Mouse (Mus musculus): ENCODE results near the gene March6. TPM values are rescaled to one million over a fixed set of nuclear protein-coding genes. Genes with fewer than 3 reads are reported as not detected.

March6 gene
- total RNA-seq, 2 experiments from 2014 or later: 124 to 131 TPM

- intact Hi-C loops (cut with DNase I): no loop called here
- no peak for DNase-seq
- no peak overlapping the region for H3K27ac ChIP-seq
- H3K4me3 ChIP-seq: no peak overlapping the region
- TF ChIP-seq CTCF (IDR thresholded peaks at IDR 0.05): no peak
These were observed 36.0 kb downstream of the March6 start for GRCm38 (mm10) chr15:31494803-31495202.

- no peak overlapping the region for H3K27ac ChIP-seq
- intact Hi-C loops (cut with DNase I): no loop called here
- no peak for DNase-seq
- H3K4me3 ChIP-seq: no peak overlapping the region
- TF ChIP-seq CTCF (IDR thresholded peaks at IDR 0.05): no peak
These were observed 36.5 kb downstream of the March6 start for GRCm38 (mm10) chr15:31494310-31494709.

GRCm38 (mm10) chr15:31487407-31487806, 43.4 kb downstream of the March6 start:
- H3K4me3 ChIP-seq: no peak overlapping the region
- intact Hi-C loops (cut with DNase I): no loop called here
- no peak for TF ChIP-seq CTCF (IDR thresholded peaks at IDR 0.05)
- H3K27ac ChIP-seq: no peak overlapping the region
- no peak for DNase-seq

- intact Hi-C loops (cut with DNase I): no loop called here
- H3K4me3 ChIP-seq: no peak overlapping the region
- peak overlapping the region; percentile 66 for H3K27ac ChIP-seq
- TF ChIP-seq CTCF (IDR thresholded peaks at IDR 0.05): no peak
- DNase-seq: no peak
These were observed 54.2 kb downstream of the March6 start for GRCm38 (mm10) chr15:31476678-31477077.

- Histone ChIP-seq H3K4me3 (no peak overlapping the region), H3K27ac (peak overlapping the region; percentile 44)
- TF ChIP-seq CTCF (IDR thresholded peaks at IDR 0.05): no peak
- DNase-seq: no peak
- intact Hi-C loops (cut with DNase I): no loop called here
These were observed 57.9 kb downstream of the March6 start for GRCm38 (mm10) chr15:31472645-31473574.

GRCm38 (mm10) chr15:31471529-31471928, 59.3 kb downstream of the March6 start:
- TF ChIP-seq CTCF (IDR thresholded peaks at IDR 0.05): no peak
- no peak overlapping the region; the same call in 1 of the 2 replicates for H3K4me3 ChIP-seq
- intact Hi-C loops (cut with DNase I): no loop called here
- peak; percentile 57 for DNase-seq
- H3K27ac ChIP-seq: peak overlapping the region; percentile 71

- DNase-seq: no peak
- intact Hi-C loops (cut with DNase I): no loop called here
- TF ChIP-seq CTCF (IDR thresholded peaks at IDR 0.05): no peak
- Histone ChIP-seq H3K27ac (no peak overlapping the region), H3K4me3 (no peak overlapping the region)
These were observed 61.4 kb downstream of the March6 start for GRCm38 (mm10) chr15:31469497-31469896.

- Histone ChIP-seq H3K4me3 (no peak overlapping the region), H3K27ac (no peak overlapping the region)
- TF ChIP-seq CTCF (IDR thresholded peaks at IDR 0.05): no peak
- intact Hi-C loops (cut with DNase I): no loop called here
- no peak for DNase-seq
These were observed 62.0 kb downstream of the March6 start for GRCm38 (mm10) chr15:31468806-31469205.

GRCm38 (mm10) chr15:31466749-31467148, 64.1 kb downstream of the March6 start:
- no peak overlapping the region for H3K27ac ChIP-seq
- TF ChIP-seq CTCF (IDR thresholded peaks at IDR 0.05): no peak
- no peak overlapping the region for H3K4me3 ChIP-seq
- DNase-seq: no peak
- intact Hi-C loops (cut with DNase I): no loop called here

- no peak for TF ChIP-seq CTCF (IDR thresholded peaks at IDR 0.05)
- intact Hi-C loops (cut with DNase I): no loop called here
- no peak overlapping the region for H3K27ac ChIP-seq
- no peak for DNase-seq
- H3K4me3 ChIP-seq: no peak overlapping the region
These were observed 64.6 kb downstream of the March6 start for GRCm38 (mm10) chr15:31466295-31466694.

- intact Hi-C loops (cut with DNase I): no loop called here
- DNase-seq: no peak
- Histone ChIP-seq H3K4me3 (no peak overlapping the region), H3K27ac (no peak overlapping the region)
- no peak for TF ChIP-seq CTCF (IDR thresholded peaks at IDR 0.05)
These were observed 65.0 kb downstream of the March6 start for GRCm38 (mm10) chr15:31465806-31466205.

- intact Hi-C loops (cut with DNase I): no loop called here
- no peak for TF ChIP-seq CTCF (IDR thresholded peaks at IDR 0.05)
- Histone ChIP-seq H3K27ac (no peak overlapping the region), H3K4me3 (no peak overlapping the region)
- no peak for DNase-seq
These were observed 70.3 kb downstream of the March6 start for GRCm38 (mm10) chr15:31460571-31460970.

GRCm38 (mm10) chr15:31458081-31458480, 72.8 kb downstream of the March6 start:
- Histone ChIP-seq H3K27ac (no peak overlapping the region), H3K4me3 (no peak overlapping the region)
- DNase-seq: no peak
- intact Hi-C loops (cut with DNase I): no loop called here
- no peak for TF ChIP-seq CTCF (IDR thresholded peaks at IDR 0.05)

GRCm38 (mm10) chr15:31456381-31456780, 74.5 kb downstream of the March6 start:
- no peak for TF ChIP-seq CTCF (IDR thresholded peaks at IDR 0.05)
- H3K27ac ChIP-seq: no peak overlapping the region
- intact Hi-C loops (cut with DNase I): no loop called here

More at GRCm38 (mm10) chr15:31456381-31456780, 74.5 kb downstream of the March6 start:
- DNase-seq: no peak
- H3K4me3 ChIP-seq: no peak overlapping the region
